Mouse (Mus musculus): ENCODE measurements at regions not wholly inside any gene's neighbourhood (a gene's known extent, or its start where the extent isn't known, plus 50 kb on each side); places are given as distances from the start of the nearest gene placed in this dataset.

DNA sequence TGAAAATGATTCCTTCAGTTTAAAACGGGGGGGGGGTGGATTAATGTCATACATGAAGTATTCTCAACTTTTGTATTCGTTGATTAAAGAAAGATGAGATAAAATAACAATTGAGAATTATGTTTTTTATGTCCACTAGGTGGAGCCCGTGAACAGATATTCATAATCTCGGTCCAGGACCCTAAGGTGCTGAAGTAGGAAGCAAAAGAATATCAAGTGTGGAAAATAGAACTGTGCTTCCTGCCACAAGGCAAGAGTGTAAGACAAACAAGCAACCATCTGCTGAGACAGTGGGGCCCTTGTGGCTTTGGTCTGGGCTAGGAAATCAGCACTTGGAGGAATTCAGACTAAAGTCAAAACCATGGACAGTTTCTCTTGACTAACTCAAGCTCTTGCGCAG is 50.9 kb upstream of the Kap start:
- no peak for ATAC-seq (replicated peaks; ENCODE audit: insufficient number of reproducible peaks, low FRiP score, low TSS enrichment, poor library complexity, severe bottlenecking)

- ATAC-seq (replicated peaks; ENCODE audit: insufficient number of reproducible peaks, low FRiP score, low TSS enrichment, poor library complexity, severe bottlenecking) = 0 out of 2 replicates have a peak, but pooled peaks have one; percentile 9
These were observed 81.1 kb upstream of the Kap start for GRCm38 (mm10) chr6:133934667-133935066.

GRCm38 (mm10) chr6:133935671-133936070 is 82.1 kb upstream of the Kap start:
- ATAC-seq (replicated peaks; ENCODE audit: insufficient number of reproducible peaks, low FRiP score, low TSS enrichment, poor library complexity, severe bottlenecking) = no peak

DNA sequence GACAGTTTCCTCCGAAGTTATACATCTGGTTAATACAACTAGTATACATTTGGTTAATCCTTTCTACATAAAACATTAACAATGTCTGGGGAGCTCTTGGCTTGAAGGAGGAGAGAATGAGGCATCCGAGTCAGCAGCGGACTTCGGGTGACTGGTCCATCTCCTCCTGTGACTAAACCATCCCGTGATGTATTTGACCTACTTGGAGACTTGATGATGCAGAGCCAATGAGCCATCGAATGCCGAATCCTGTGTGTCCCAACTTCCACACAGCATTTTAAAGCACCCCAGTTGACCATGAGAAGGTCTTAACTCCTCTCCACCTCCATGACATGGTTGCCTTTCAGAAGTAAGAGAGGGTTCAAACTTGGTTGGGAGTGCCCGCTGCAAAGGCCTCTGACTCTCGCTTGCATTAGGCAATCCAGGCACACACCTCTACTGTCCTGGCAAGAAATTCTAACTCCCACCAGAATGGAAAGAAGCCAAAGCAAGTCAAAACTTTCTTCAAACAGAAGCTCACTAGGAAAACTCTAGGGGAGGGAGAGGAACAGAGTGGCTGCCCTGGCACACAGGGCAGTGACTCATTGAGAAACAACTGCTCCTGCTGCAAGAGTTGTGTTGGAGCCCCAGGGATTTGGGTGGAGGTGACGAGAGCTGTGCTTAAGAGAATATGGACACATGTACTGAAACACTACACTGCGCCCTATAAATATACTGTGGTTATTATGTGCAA is 75.4 kb upstream of the Etv6 start:
- ATAC-seq (replicated peaks; ENCODE audit: insufficient number of reproducible peaks, low FRiP score, low TSS enrichment, poor library complexity, severe bottlenecking) = no peak

GRCm38 (mm10) chr6:133960713-133961112 is 74.8 kb upstream of the Etv6 start:
- peak; percentile 93 for ATAC-seq (replicated peaks; ENCODE audit: insufficient number of reproducible peaks, low FRiP score, low TSS enrichment, poor library complexity, severe bottlenecking)

DNA sequence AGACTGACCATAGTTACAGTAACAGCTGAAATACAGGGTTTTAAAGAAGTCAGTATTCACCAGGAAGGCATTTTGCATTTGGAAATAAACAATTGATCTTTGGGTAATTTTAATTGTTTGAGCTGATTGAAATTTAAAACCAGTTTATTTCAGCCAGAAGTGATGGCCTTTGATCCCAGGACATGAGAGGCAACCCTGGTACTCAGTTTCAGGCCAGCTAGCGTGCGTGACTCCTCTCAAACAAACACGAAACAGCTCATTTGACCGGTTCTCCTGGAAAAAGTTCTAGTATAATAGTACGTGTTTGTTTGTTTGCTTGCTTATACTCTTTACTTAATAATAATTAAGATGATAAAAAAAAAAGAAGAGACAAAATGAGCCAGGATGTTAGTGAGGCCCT is 72.9 kb upstream of the Etv6 start:
- no peak for ATAC-seq (replicated peaks; ENCODE audit: insufficient number of reproducible peaks, low FRiP score, low TSS enrichment, poor library complexity, severe bottlenecking)

DNA sequence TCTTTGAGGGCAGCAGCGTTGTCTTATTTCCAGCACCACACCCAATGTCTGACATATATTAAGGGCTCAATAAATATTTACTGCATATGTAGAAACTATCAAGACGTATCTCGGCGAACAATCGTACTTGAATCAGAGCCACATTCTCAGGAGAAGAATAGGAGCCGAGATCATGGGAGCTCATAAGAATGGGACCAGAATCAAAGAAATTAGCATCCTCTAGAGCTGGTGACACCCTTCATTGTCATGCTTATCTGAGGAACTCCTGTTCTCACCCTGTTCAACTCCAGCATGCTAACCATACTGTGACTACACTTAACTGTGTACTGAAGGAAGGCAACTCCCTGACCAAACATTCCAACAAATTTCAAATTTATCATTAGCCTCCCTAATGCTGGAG is 72.2 kb upstream of the Etv6 start:
- no peak for ATAC-seq (replicated peaks; ENCODE audit: insufficient number of reproducible peaks, low FRiP score, low TSS enrichment, poor library complexity, severe bottlenecking)

DNA sequence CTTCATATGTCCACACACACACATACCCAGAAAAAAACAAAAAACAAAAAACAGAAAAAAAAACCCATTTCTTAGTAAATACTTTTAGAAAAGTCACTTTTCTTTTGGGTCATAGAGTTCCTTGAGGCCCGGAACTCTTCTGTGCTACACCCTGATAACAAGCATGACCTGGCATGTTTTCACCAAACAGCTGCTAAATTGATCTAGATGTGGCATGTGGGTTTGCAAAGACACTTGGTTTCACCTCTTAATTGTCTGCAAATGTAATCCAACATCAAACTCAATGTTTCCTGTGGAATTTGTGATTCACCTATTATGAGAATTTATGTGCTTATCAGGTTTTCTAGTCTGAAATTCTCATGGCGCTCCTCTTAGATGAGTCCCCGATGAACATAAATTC is 68.2 kb upstream of the Etv6 start:
- no peak for ATAC-seq (replicated peaks; ENCODE audit: insufficient number of reproducible peaks, low FRiP score, low TSS enrichment, poor library complexity, severe bottlenecking)

- no peak for ATAC-seq (replicated peaks; ENCODE audit: insufficient number of reproducible peaks, low FRiP score, low TSS enrichment, poor library complexity, severe bottlenecking)
These were observed 63.3 kb upstream of the Etv6 start for GRCm38 (mm10) chr6:133972054-133972705.

GRCm38 (mm10) chr6:133973205-133973838 is 62.2 kb upstream of the Etv6 start:
- ATAC-seq (replicated peaks; ENCODE audit: insufficient number of reproducible peaks, low FRiP score, low TSS enrichment, poor library complexity, severe bottlenecking) = no peak

GRCm38 (mm10) chr6:133975951-133976350 is 59.5 kb upstream of the Etv6 start:
- ATAC-seq (replicated peaks; ENCODE audit: insufficient number of reproducible peaks, low FRiP score, low TSS enrichment, poor library complexity, severe bottlenecking) = no peak

- ATAC-seq (replicated peaks; ENCODE audit: insufficient number of reproducible peaks, low FRiP score, low TSS enrichment, poor library complexity, severe bottlenecking) = no peak
These were observed 58.6 kb upstream of the Etv6 start for GRCm38 (mm10) chr6:133976854-133977253.

- ATAC-seq (replicated peaks; ENCODE audit: insufficient number of reproducible peaks, low FRiP score, low TSS enrichment, poor library complexity, severe bottlenecking) = no peak
These were observed 51.5 kb upstream of the Etv6 start for GRCm38 (mm10) chr6:133983804-133984514.

DNA sequence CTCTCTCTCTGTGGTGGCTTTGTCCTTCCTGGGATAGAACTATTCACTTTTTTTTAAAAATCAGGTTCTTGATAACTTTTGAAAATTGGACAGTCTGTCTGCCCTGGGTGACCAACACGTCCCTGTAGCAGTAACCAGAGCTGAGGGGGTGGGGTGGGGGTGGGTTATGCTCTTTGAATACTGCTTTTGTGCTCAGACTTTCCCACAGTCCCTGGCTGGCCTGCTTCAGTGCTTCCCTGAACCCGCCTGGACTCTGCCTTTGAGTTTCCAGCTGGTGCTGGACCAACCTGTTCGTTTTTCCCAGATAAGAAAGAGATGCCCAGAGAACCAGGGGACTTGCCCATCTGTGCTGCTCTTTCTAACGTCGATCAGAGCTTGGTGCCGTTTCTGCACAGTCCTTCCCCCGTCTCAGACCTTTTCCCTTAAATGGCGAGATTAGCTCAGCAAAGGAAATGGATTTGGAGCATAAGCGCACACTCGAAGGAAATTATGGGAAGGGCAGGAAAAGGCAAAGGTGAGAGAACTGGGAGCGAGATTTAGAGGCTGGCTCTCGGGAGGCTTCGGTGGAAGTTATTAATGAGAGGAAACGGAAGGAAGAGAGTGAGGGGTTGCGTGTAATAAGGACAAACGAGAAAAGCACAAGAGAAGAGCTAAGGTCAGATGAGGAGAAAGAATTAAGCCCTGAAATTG is 50.7 kb upstream of the Etv6 start:
- ATAC-seq (replicated peaks; ENCODE audit: insufficient number of reproducible peaks, low FRiP score, low TSS enrichment, poor library complexity, severe bottlenecking) = no peak

Measured in monocyte, adult 5-6 weeks (primary cell).